Mouse (Mus musculus): ENCODE data around the gene Dhx30. TPM values are rescaled to one million over a fixed set of nuclear protein-coding genes. Genes with fewer than 3 reads are reported as not detected.

The Dhx30 gene
- 96.0 TPM for polyA plus RNA-seq (2015; fragmentation: Illumina TruSeq; extraction: RNeasy Lipid Tissue Mini Kit (QIAGEN cat#74804); ENCODE audit: low read depth, low replicate concordance)

GRCm38 (mm10) chr9:110117779-110118139 is at the start of gene Dhx30:
Dhx30 (minus strand) TSS chr9:110117830.

GRCm38 (mm10) chr9:110116977-110117778 is 452 bp downstream of the Dhx30 start, which contains the start of gene Smarcc1:
Smarcc1 (plus strand) TSS chr9:110117708.

Other genes with a start within 250 kb of the Dhx30 start
- gene Cdc25a, start 242.3 kb downstream of the Dhx30 start, polyA plus RNA-seq (2015; fragmentation: Illumina TruSeq; extraction: RNeasy Lipid Tissue Mini Kit (QIAGEN cat#74804); ENCODE audit: low read depth, low replicate concordance): 4.9 TPM
- 379 TPM for gene Map4, start 186.4 kb downstream of the Dhx30 start, polyA plus RNA-seq (2015; fragmentation: Illumina TruSeq; extraction: RNeasy Lipid Tissue Mini Kit (QIAGEN cat#74804); ENCODE audit: low read depth, low replicate concordance)
- gene Smarcc1, start 122 bp downstream of the Dhx30 start, polyA plus RNA-seq (2015; fragmentation: Illumina TruSeq; extraction: RNeasy Lipid Tissue Mini Kit (QIAGEN cat#74804); ENCODE audit: low read depth, low replicate concordance): 33.9 TPM
- gene Cspg5, start 126.0 kb upstream of the Dhx30 start, polyA plus RNA-seq (2015; fragmentation: Illumina TruSeq; extraction: RNeasy Lipid Tissue Mini Kit (QIAGEN cat#74804); ENCODE audit: low read depth, low replicate concordance): 285 TPM
- 17.0 TPM for gene Elp6, start 187.3 kb upstream of the Dhx30 start, polyA plus RNA-seq (2015; fragmentation: Illumina TruSeq; extraction: RNeasy Lipid Tissue Mini Kit (QIAGEN cat#74804); ENCODE audit: low read depth, low replicate concordance)
- 46.8 TPM for gene Scap, start 215.5 kb upstream of the Dhx30 start, polyA plus RNA-seq (2015; fragmentation: Illumina TruSeq; extraction: RNeasy Lipid Tissue Mini Kit (QIAGEN cat#74804); ENCODE audit: low read depth, low replicate concordance)